Mouse (Mus musculus): Measurements from ENCODE around the gene Mcub.

- TF ChIP-seq POLR2A (IDR thresholded peaks at IDR 0.05; ENCODE audit: borderline replicate concordance, low read depth, low read length) (no peak), CTCF (IDR thresholded peaks at IDR 0.05; ENCODE audit: low read depth, low read length) (no peak)
Measured at GRCm38 (mm10) chr3:129893143-129893542, 76.9 kb downstream of the Mcub start.

All from bone marrow macrophage, adult 2 months (primary cell).